Mouse (Mus musculus): Measurements from ENCODE around the gene Stat4. TPM values are rescaled to one million over a fixed set of nuclear protein-coding genes. Genes with fewer than 3 reads are reported as not detected.

Gene Stat4
- polyA plus RNA-seq, 1 experiment, result 0.99 TPM

GRCm38 (mm10) chr1:52102795-52103194, 115.8 kb downstream of the Stat4 start:
- no peaks in the 10 kb centered on the region for H3K4me1 ChIP-seq (ENCODE audit: control insufficient read depth, insufficient read depth, low read length)
- H3K27ac ChIP-seq (ENCODE audit: insufficient read depth, low read depth, low read length), result no peak overlapping the region
- no peak overlapping the region for H3K4me3 ChIP-seq (ENCODE audit: insufficient read depth, low read depth, low read length)
- WGBS, result 91% methylated on average over 8 of the region's 8 CpGs
- DNase-seq, result no peak
- H3K27me3 ChIP-seq (replicated peaks; ENCODE audit: control insufficient read depth, insufficient read depth, low read length), result no peaks in the 10 kb centered on the region
- H3K36me3 ChIP-seq (ENCODE audit: control insufficient read depth, insufficient read depth, low read length), result no peaks in the 10 kb centered on the region
- TF ChIP-seq CTCF (conservative IDR thresholded peaks at IDR 0.05; ENCODE audit: insufficient read depth, insufficient read length, low read depth, low read length) (no peak), POLR2A (IDR thresholded peaks at IDR 0.05; ENCODE audit: low read depth, low read length) (no peak)

GRCm38 (mm10) chr1:52107206-52107605, 120.3 kb downstream of the Stat4 start:
- Histone ChIP-seq H3K36me3 (ENCODE audit: control insufficient read depth, insufficient read depth, low read length) (no peaks in the 10 kb centered on the region), H3K27me3 (replicated peaks; ENCODE audit: control insufficient read depth, insufficient read depth, low read length) (no peaks in the 10 kb centered on the region), H3K4me3 (ENCODE audit: insufficient read depth, low read depth, low read length) (no peak overlapping the region), H3K27ac (ENCODE audit: insufficient read depth, low read depth, low read length) (no peak overlapping the region), H3K4me1 (ENCODE audit: control insufficient read depth, insufficient read depth, low read length) (no peaks in the 10 kb centered on the region)
- TF ChIP-seq POLR2A (IDR thresholded peaks at IDR 0.05; ENCODE audit: low read depth, low read length) (no peak), CTCF (conservative IDR thresholded peaks at IDR 0.05; ENCODE audit: insufficient read depth, insufficient read length, low read depth, low read length) (no peak)
- no peak for DNase-seq
- WGBS, result 82% methylated on average over 11 of the region's 11 CpGs

- TF ChIP-seq POLR2A (IDR thresholded peaks at IDR 0.05; ENCODE audit: low read depth, low read length) (no peak), CTCF (conservative IDR thresholded peaks at IDR 0.05; ENCODE audit: insufficient read depth, insufficient read length, low read depth, low read length) (no peak)
- WGBS, result 73% methylated on average over 3 of the region's 3 CpGs
- no peaks in the 10 kb centered on the region for H3K27me3 ChIP-seq (replicated peaks; ENCODE audit: control insufficient read depth, insufficient read depth, low read length)
Observed at GRCm38 (mm10) chr1:52111217-52111616, 124.3 kb downstream of the Stat4 start.

GRCm38 (mm10) chr1:52112301-52112700, 125.4 kb downstream of the Stat4 start:
- 63% methylated on average over 1 of the region's 1 CpGs for WGBS
- peak; percentile 22 for DNase-seq
- TF ChIP-seq CTCF (conservative IDR thresholded peaks at IDR 0.05; ENCODE audit: insufficient read depth, insufficient read length, low read depth, low read length), result no peak
- TF ChIP-seq POLR2A (IDR thresholded peaks at IDR 0.05; ENCODE audit: low read depth, low read length), result no peak
- Histone ChIP-seq H3K4me1 (ENCODE audit: control insufficient read depth, insufficient read depth, low read length) (peaks cover 4% of the 10 kb centered on the region; the same call in 1 of the 2 replicates), H3K27me3 (replicated peaks; ENCODE audit: control insufficient read depth, insufficient read depth, low read length) (no peaks in the 10 kb centered on the region), H3K27ac (ENCODE audit: insufficient read depth, low read depth, low read length) (no peak overlapping the region), H3K4me3 (ENCODE audit: insufficient read depth, low read depth, low read length) (no peak overlapping the region), H3K36me3 (ENCODE audit: control insufficient read depth, insufficient read depth, low read length) (no peaks in the 10 kb centered on the region)

More at GRCm38 (mm10) chr1:52111217-52111616, 124.3 kb downstream of the Stat4 start:
- DNase-seq, result no peak
- Histone ChIP-seq H3K4me3 (ENCODE audit: insufficient read depth, low read depth, low read length) (no peak overlapping the region), H3K36me3 (ENCODE audit: control insufficient read depth, insufficient read depth, low read length) (no peaks in the 10 kb centered on the region), H3K27ac (ENCODE audit: insufficient read depth, low read depth, low read length) (no peak overlapping the region), H3K4me1 (ENCODE audit: control insufficient read depth, insufficient read depth, low read length) (peaks cover 4% of the 10 kb centered on the region; the same call in 1 of the 2 replicates)

- peaks cover 4% of the 10 kb centered on the region; the same call in 1 of the 2 replicates for H3K4me1 ChIP-seq (ENCODE audit: control insufficient read depth, insufficient read depth, low read length)
- TF ChIP-seq POLR2A (IDR thresholded peaks at IDR 0.05; ENCODE audit: low read depth, low read length), result no peak
- no peak for TF ChIP-seq CTCF (conservative IDR thresholded peaks at IDR 0.05; ENCODE audit: insufficient read depth, insufficient read length, low read depth, low read length)
- no peaks in the 10 kb centered on the region for H3K27me3 ChIP-seq (replicated peaks; ENCODE audit: control insufficient read depth, insufficient read depth, low read length)
- DNase-seq, result no peak
- no peaks in the 10 kb centered on the region for H3K36me3 ChIP-seq (ENCODE audit: control insufficient read depth, insufficient read depth, low read length)
- 22% methylated on average over 7 of the region's 7 CpGs for WGBS
- peak overlapping the region; percentile 48 for H3K4me3 ChIP-seq (ENCODE audit: insufficient read depth, low read depth, low read length)
- peak overlapping the region; percentile 69 for H3K27ac ChIP-seq (ENCODE audit: insufficient read depth, low read depth, low read length)
Observed at GRCm38 (mm10) chr1:52113067-52113665, 126.2 kb downstream of the Stat4 start.

GRCm38 (mm10) chr1:52113666-52114069, 126.7 kb downstream of the Stat4 start:
- H3K4me3 ChIP-seq (ENCODE audit: insufficient read depth, low read depth, low read length), result peak overlapping the region; percentile 48
- peak overlapping the region; percentile 69 for H3K27ac ChIP-seq (ENCODE audit: insufficient read depth, low read depth, low read length)
- WGBS, result under 1% methylated on average over 32 of the region's 32 CpGs
- peak; percentile 65 for TF ChIP-seq POLR2A (IDR thresholded peaks at IDR 0.05; ENCODE audit: low read depth, low read length)
- peak; percentile 93 for TF ChIP-seq CTCF (conservative IDR thresholded peaks at IDR 0.05; ENCODE audit: insufficient read depth, insufficient read length, low read depth, low read length)
- peak; percentile 99 for DNase-seq
- no peaks in the 10 kb centered on the region for H3K36me3 ChIP-seq (ENCODE audit: control insufficient read depth, insufficient read depth, low read length)
- peaks cover 4% of the 10 kb centered on the region; the same call in 1 of the 2 replicates for H3K4me1 ChIP-seq (ENCODE audit: control insufficient read depth, insufficient read depth, low read length)
- H3K27me3 ChIP-seq (replicated peaks; ENCODE audit: control insufficient read depth, insufficient read depth, low read length), result no peaks in the 10 kb centered on the region

GRCm38 (mm10) chr1:52116441-52116840, 129.5 kb downstream of the Stat4 start:
- Histone ChIP-seq H3K27me3 (replicated peaks; ENCODE audit: control insufficient read depth, insufficient read depth, low read length) (no peaks in the 10 kb centered on the region), H3K4me3 (ENCODE audit: insufficient read depth, low read depth, low read length) (no peak overlapping the region), H3K27ac (ENCODE audit: insufficient read depth, low read depth, low read length) (no peak overlapping the region), H3K36me3 (ENCODE audit: control insufficient read depth, insufficient read depth, low read length) (no peaks in the 10 kb centered on the region), H3K4me1 (ENCODE audit: control insufficient read depth, insufficient read depth, low read length) (peaks cover 4% of the 10 kb centered on the region; the same call in 1 of the 2 replicates)
- DNase-seq, result no peak
- no peak for TF ChIP-seq POLR2A (IDR thresholded peaks at IDR 0.05; ENCODE audit: low read depth, low read length)
- TF ChIP-seq CTCF (conservative IDR thresholded peaks at IDR 0.05; ENCODE audit: insufficient read depth, insufficient read length, low read depth, low read length), result no peak
- WGBS, result 87% methylated on average over 3 of the region's 3 CpGs
